Mouse (Mus musculus): ENCODE results near the gene Dennd4c. TPM values are rescaled to one million over a fixed set of nuclear protein-coding genes. Genes with fewer than 3 reads are reported as not detected.

Dennd4c gene
- total RNA-seq, 2 experiments from 2014 or later = 9.6 to 12.2 TPM

GRCm38 (mm10) chr4:86721856-86722358, 26.4 kb upstream of the Dennd4c start:
- Histone ChIP-seq H3K27ac (no peak overlapping the region), H3K4me3 (no peak overlapping the region)
- TF ChIP-seq CTCF (IDR thresholded peaks at IDR 0.05) = no peak
- intact Hi-C loops (cut with DNase I) = no loop called here
- no peak for DNase-seq (ENCODE audit: extremely low spot score in 1 of 2, low spot score in 2 of 2)

- intact Hi-C loops (cut with DNase I) = no loop called here
- Histone ChIP-seq H3K4me3 (no peak overlapping the region), H3K27ac (no peak overlapping the region)
- no peak for TF ChIP-seq CTCF (IDR thresholded peaks at IDR 0.05)
- DNase-seq (ENCODE audit: extremely low spot score in 1 of 2, low spot score in 2 of 2) = no peak
Observed at GRCm38 (mm10) chr4:86725175-86725574, 23.2 kb upstream of the Dennd4c start.

GRCm38 (mm10) chr4:86726141-86726540, 22.2 kb upstream of the Dennd4c start:
- intact Hi-C loops (cut with DNase I) = no loop called here
- TF ChIP-seq CTCF (IDR thresholded peaks at IDR 0.05) = no peak
- H3K27ac ChIP-seq = no peak overlapping the region
- DNase-seq (ENCODE audit: extremely low spot score in 1 of 2, low spot score in 2 of 2) = no peak
- no peak overlapping the region for H3K4me3 ChIP-seq

- DNase-seq (ENCODE audit: extremely low spot score in 1 of 2, low spot score in 2 of 2) = no peak
- no peak overlapping the region for H3K4me3 ChIP-seq
- intact Hi-C loops (cut with DNase I) = no loop called here
- no peak overlapping the region for H3K27ac ChIP-seq
- no peak for TF ChIP-seq CTCF (IDR thresholded peaks at IDR 0.05)
Observed at GRCm38 (mm10) chr4:86729829-86730228, 18.5 kb upstream of the Dennd4c start.

GRCm38 (mm10) chr4:86734088-86734841, 14.1 kb upstream of the Dennd4c start:
- DNase-seq (ENCODE audit: extremely low spot score in 1 of 2, low spot score in 2 of 2) = no peak
- intact Hi-C loops (cut with DNase I) = no loop called here
- no peak for TF ChIP-seq CTCF (IDR thresholded peaks at IDR 0.05)
- Histone ChIP-seq H3K27ac (no peak overlapping the region), H3K4me3 (no peak overlapping the region)

GRCm38 (mm10) chr4:86739308-86739993, 8.9 kb upstream of the Dennd4c start:
- H3K4me3 ChIP-seq = no peak overlapping the region
- no peak for TF ChIP-seq CTCF (IDR thresholded peaks at IDR 0.05)
- no peak overlapping the region for H3K27ac ChIP-seq
- DNase-seq (ENCODE audit: extremely low spot score in 1 of 2, low spot score in 2 of 2) = no peak
- intact Hi-C loops (cut with DNase I) = no loop called here

- intact Hi-C loops (cut with DNase I) = no loop called here
- H3K27ac ChIP-seq = peak overlapping the region; percentile 95
Observed at GRCm38 (mm10) chr4:86749361-86749841, 1.0 kb downstream of the Dennd4c start.

GRCm38 (mm10) chr4:86750346-86750945, 2.1 kb downstream of the Dennd4c start:
- peak in 1 of 2 experiments; percentile 13 for DNase-seq (ENCODE audit: extremely low spot score in 1 of 2, low spot score in 2 of 2)
- Histone ChIP-seq H3K4me3 (peak overlapping the region; percentile 82), H3K27ac (no peak overlapping the region)
- intact Hi-C loops (cut with DNase I) = no loop called here
- no peak for TF ChIP-seq CTCF (IDR thresholded peaks at IDR 0.05)

More at GRCm38 (mm10) chr4:86749361-86749841, 1.0 kb downstream of the Dennd4c start:
- peak; percentile 24 to 26 for DNase-seq (ENCODE audit: extremely low spot score in 1 of 2, low spot score in 2 of 2)
- H3K4me3 ChIP-seq = peak overlapping the region; percentile 82
- no peak for TF ChIP-seq CTCF (IDR thresholded peaks at IDR 0.05)

- Histone ChIP-seq H3K4me3 (no peak overlapping the region), H3K27ac (no peak overlapping the region)
- no peak for DNase-seq (ENCODE audit: extremely low spot score in 1 of 2, low spot score in 2 of 2)
- intact Hi-C loops (cut with DNase I) = no loop called here
- peak; percentile 26 for TF ChIP-seq CTCF (IDR thresholded peaks at IDR 0.05)
Observed at GRCm38 (mm10) chr4:86764307-86764706, 16.0 kb downstream of the Dennd4c start.

- intact Hi-C loops (cut with DNase I) = no loop called here
- TF ChIP-seq CTCF (IDR thresholded peaks at IDR 0.05) = no peak
- Histone ChIP-seq H3K4me3 (no peak overlapping the region), H3K27ac (no peak overlapping the region)
- no peak for DNase-seq (ENCODE audit: extremely low spot score in 1 of 2, low spot score in 2 of 2)
Observed at GRCm38 (mm10) chr4:86777587-86777986, 29.2 kb downstream of the Dennd4c start.

GRCm38 (mm10) chr4:86810604-86811003, 62.2 kb downstream of the Dennd4c start:
- Histone ChIP-seq H3K27ac (no peak overlapping the region), H3K4me3 (no peak overlapping the region)
- intact Hi-C loops (cut with DNase I) = no loop called here
- DNase-seq (ENCODE audit: extremely low spot score in 1 of 2, low spot score in 2 of 2) = no peak
- TF ChIP-seq CTCF (IDR thresholded peaks at IDR 0.05) = peak; percentile 55

GRCm38 (mm10) chr4:86814850-86815249, 66.5 kb downstream of the Dennd4c start:
- no peak for TF ChIP-seq CTCF (IDR thresholded peaks at IDR 0.05)
- Histone ChIP-seq H3K4me3 (no peak overlapping the region), H3K27ac (no peak overlapping the region)
- intact Hi-C loops (cut with DNase I) = no loop called here
- no peak for DNase-seq (ENCODE audit: extremely low spot score in 1 of 2, low spot score in 2 of 2)

Data from left cerebral cortex, adult 2 months (tissue).